Mouse (Mus musculus) layer of hippocampus, postnatal 10 days (tissue): ENCODE measurements around the gene Stx1b. TPM values are rescaled to one million over a fixed set of nuclear protein-coding genes. Genes with fewer than 3 reads are reported as not detected.
"Not testable (repeated sequence)": the region's sequence is repeated elsewhere in the genome, so short reads cannot be mapped to it uniquely, and the experiment has no call there.

Source experiments
- DNase-seq, 2 experiments: peaks; one replicate each; pipeline ENCODE4 v3.0.0; 2021; ENCODE audit warnings: low spot score in 2 of 2
- total RNA-seq, 2 experiments: library from RNA; stranded (reverse); gene quantifications; 2 replicates each; pipeline ENCODE4 v1.2.3; 2021

The Stx1b gene
- total RNA-seq, 2 experiments from 2014 or later = 292 to 296 TPM

- DNase-seq = peak; percentile 65 to 76
These were observed 46.7 kb downstream of the Stx1b start for GRCm38 (mm10) chr7:127777474-127778266.

GRCm38 (mm10) chr7:127776878-127777473, 47.4 kb downstream of the Stx1b start:
- DNase-seq = peak; percentile 95 to 97

GRCm38 (mm10) chr7:127776426-127776825, 47.9 kb downstream of the Stx1b start, which contains the start of gene Setd1a:
Gene Setd1a, plus strand, starts transcription at chr7:127776670.
- peak; percentile 90 to 92 for DNase-seq

GRCm38 (mm10) chr7:127775837-127776236, 48.5 kb downstream of the Stx1b start:
- DNase-seq = not testable (repeated sequence)

- DNase-seq = peak; percentile 64 to 68
These were observed 50.5 kb downstream of the Stx1b start for GRCm38 (mm10) chr7:127773664-127774384.

- DNase-seq = no peak
These were observed 51.8 kb downstream of the Stx1b start for GRCm38 (mm10) chr7:127772557-127772956.

- no peak for DNase-seq
These were observed 52.3 kb downstream of the Stx1b start for GRCm38 (mm10) chr7:127772080-127772479.

- peak; percentile 30 to 43 for DNase-seq
These were observed 53.1 kb downstream of the Stx1b start for GRCm38 (mm10) chr7:127771262-127771661.

- DNase-seq = no peak
These were observed 54.1 kb downstream of the Stx1b start for GRCm38 (mm10) chr7:127770039-127770905.

GRCm38 (mm10) chr7:127769651-127770038, 54.7 kb downstream of the Stx1b start, which contains the start of gene Orai3:
Gene Orai3, plus strand, starts transcription at chr7:127769815.
- DNase-seq = peak; percentile 82 to 86

GRCm38 (mm10) chr7:127768997-127769593, 55.3 kb downstream of the Stx1b start:
- DNase-seq = peak; percentile 98

GRCm38 (mm10) chr7:127768346-127768996, 55.9 kb downstream of the Stx1b start:
- peak in 1 of 2 experiments; percentile 51 for DNase-seq

- no peak for DNase-seq
These were observed 56.5 kb downstream of the Stx1b start for GRCm38 (mm10) chr7:127767671-127768345.

- no peak for DNase-seq
These were observed 57.3 kb downstream of the Stx1b start for GRCm38 (mm10) chr7:127766851-127767609.

- no peak for DNase-seq
These were observed 58.6 kb downstream of the Stx1b start for GRCm38 (mm10) chr7:127765756-127766155.

GRCm38 (mm10) chr7:127763642-127764041, 60.7 kb downstream of the Stx1b start:
- no peak for DNase-seq

- peak; percentile 70 to 76 for DNase-seq
These were observed 63.3 kb downstream of the Stx1b start for GRCm38 (mm10) chr7:127761026-127761425.

- no peak for DNase-seq
These were observed 63.9 kb downstream of the Stx1b start for GRCm38 (mm10) chr7:127760478-127760877.
